Mouse (Mus musculus) liver, postnatal 0 days (tissue): ENCODE results near the gene Gabrr1. TPM values are rescaled to one million over a fixed set of nuclear protein-coding genes. Genes with fewer than 3 reads are reported as not detected.

Experiments
- ATAC-seq: fragments of 200-750 bp; cut with Nextera tagmentation; 2 replicates; pipeline ENCODE4 v1.8.0; 2017; ENCODE audit warnings: mild to moderate bottlenecking, moderate library complexity
- DNase-seq: peaks from one replicate; pipeline ENCODE4 v3.0.0-alpha.2; 2016
- H3K27ac ChIP-seq: fragments of 300-500 bp; sonication (generic); 2 replicates; pipeline ENCODE4 v1.5.1; 2014; ENCODE audit warnings: antibody characterized with exemption, moderate library complexity, mild to moderate bottlenecking, low read depth
- H3K27me3 ChIP-seq: fragments of 300-500 bp; sonication (generic); 2 replicates; pipeline ENCODE4 v1.6.1; 2014; ENCODE audit warnings: low read length, control low read depth, mixed read lengths; ENCODE audit not compliant: insufficient read depth
- H3K36me3 ChIP-seq: fragments of 300-500 bp; sonication (generic); replicated peaks from 2 replicates; pipeline ENCODE4 v1.6.1; 2014; ENCODE audit warnings: mild to moderate bottlenecking, control low read depth, low read length, moderate library complexity, mixed read lengths; ENCODE audit not compliant: insufficient read depth
- H3K4me1 ChIP-seq: fragments of 300-500 bp; sonication (generic); 2 replicates; pipeline ENCODE4 v1.6.1; 2014; ENCODE audit warnings: antibody characterized with exemption, mild to moderate bottlenecking, control low read depth; ENCODE audit not compliant: insufficient read depth
- H3K4me2 ChIP-seq: fragments of 300-500 bp; sonication (generic); 2 replicates; pipeline ENCODE4 v1.6.1; 2014; ENCODE audit warnings: low read depth, mild to moderate bottlenecking, low read length, moderate library complexity, mixed read lengths
- H3K4me3 ChIP-seq: fragments of 300-500 bp; sonication (generic); 2 replicates; pipeline ENCODE4 v1.5.1; 2014; ENCODE audit warnings: low read depth, low read length
- H3K9ac ChIP-seq: fragments of 300-500 bp; sonication (generic); replicated peaks from 2 replicates; pipeline ENCODE4 v1.6.1; 2014; ENCODE audit warnings: mild to moderate bottlenecking, moderate library complexity
- H3K9me3 ChIP-seq: fragments of 300-500 bp; sonication (generic); 2 replicates; pipeline ENCODE4 v1.6.1; 2016; ENCODE audit warnings: mild to moderate bottlenecking, control low read depth, low read length, mixed read lengths
- CTCF ChIP-seq: sonication (generic); IDR thresholded peaks from 2 replicates; pipeline ENCODE4 v1.5.1; 2016; ENCODE audit warnings: antibody characterized with exemption, low read depth
- EP300 ChIP-seq: IDR thresholded peaks from 2 replicates; pipeline ENCODE4 v1.6.1; 2016; ENCODE audit warnings: antibody characterized with exemption, low read depth, mild to moderate bottlenecking
- whole genome bisulfite sequencing: fragments of 180-500 bp; shearing (Covaris S2); extraction: QIAGEN DNeasy Blood & Tissue Kit; methylation state at CpG from one replicate; pipeline ENCODE4 v1.1.7; 2014; ENCODE audit not compliant: insufficient replicate concordance; 5-methylcytosine and 5-hydroxymethylcytosine counted together
- polyA plus RNA-seq: library from polyadenylated mRNA; unstranded; fragments of >200 nt; fragmentation: Nextera tagmentation; extraction: Ambion mirVana; gene quantifications from 2 replicates; pipeline ENCODE4 v1.2.1, GENCODE M21; 2015

Gene Gabrr1
- polyA plus RNA-seq, 1 experiment from 2014 or later, result not detected

GRCm38 (mm10) chr4:33204682-33205081 lies 72.4 kb downstream of the Gabrr1 start:
- Histone ChIP-seq H3K27me3 (peaks cover 3% of the 10 kb centered on the region; the same call in 1 of the 2 replicates), H3K9ac (no peak overlapping the region), H3K4me3 (no peak overlapping the region), H3K36me3 (no peaks in the 10 kb centered on the region), H3K27ac (no peak overlapping the region), H3K9me3 (no peaks in the 10 kb centered on the region), H3K4me1 (peaks cover 8% of the 10 kb centered on the region), H3K4me2 (no peak overlapping the region)
- TF ChIP-seq EP300, result no peak
- peak; percentile 84 for TF ChIP-seq CTCF
- ATAC-seq (peak; percentile 58; the same call in 1 of the 2 replicates), DNase-seq (peak; percentile 66)
- WGBS, result 8% methylated on average over 4 of the region's 4 CpGs

- no peak for ATAC-seq
- Histone ChIP-seq H3K4me2 (no peak overlapping the region), H3K27ac (no peak overlapping the region), H3K9me3 (no peaks in the 10 kb centered on the region; the same call in 1 of the 2 replicates), H3K36me3 (no peaks in the 10 kb centered on the region), H3K9ac (no peak overlapping the region), H3K27me3 (peaks cover 3% of the 10 kb centered on the region; the same call in 1 of the 2 replicates), H3K4me1 (peaks cover 8% of the 10 kb centered on the region), H3K4me3 (no peak overlapping the region)
- DNase-seq, result no peak
- TF ChIP-seq CTCF, result no peak
- WGBS, result 72% methylated on average over 2 of the region's 2 CpGs
Observed at GRCm38 (mm10) chr4:33207551-33207950, 75.2 kb downstream of the Gabrr1 start.

- Histone ChIP-seq H3K27me3 (peaks cover 3% of the 10 kb centered on the region; the same call in 1 of the 2 replicates), H3K4me1 (peaks cover 8% of the 10 kb centered on the region), H3K9ac (peak within 1 kb of the TSS; percentile 18; the same call in 1 of the 2 replicates), H3K4me2 (peak within 1 kb of the TSS; percentile 82), H3K36me3 (no peaks in the 10 kb centered on the region), H3K4me3 (peak within 1 kb of the TSS; percentile 40), H3K9me3 (no peaks in the 10 kb centered on the region; the same call in 1 of the 2 replicates), H3K27ac (no peak within 1 kb of the TSS)
- ATAC-seq, result no peak
- DNase-seq, result no peak
- TF ChIP-seq CTCF (peak; percentile 21; the same call in 1 of the 2 replicates), EP300 (no peak)
- 3% methylated on average over 56 of the region's 65 CpGs for WGBS
Observed at GRCm38 (mm10) chr4:33208881-33209841, 76.8 kb downstream of the Gabrr1 start, which contains the start of gene Srsf12. Gene Srsf12, plus strand, starts transcription at chr4:33208991.

Other genes starting within 250 kb of the Gabrr1 start
- 0.36 and 0.54 TPM in 2 replicates for gene Ankrd6, start 181.7 kb upstream of the Gabrr1 start, polyA plus RNA-seq
- 1.7 and 1.8 TPM in 2 replicates for gene Rragd, start 149.5 kb upstream of the Gabrr1 start, polyA plus RNA-seq
- gene Ube2j1, start 101.1 kb upstream of the Gabrr1 start, polyA plus RNA-seq, result 22.4 and 23.2 TPM in 2 replicates
- gene Gabrr2, start 69.5 kb upstream of the Gabrr1 start, polyA plus RNA-seq, result 0.06 TPM in 1 of 2 replicates, not detected in the other
- gene Pm20d2, start 57.2 kb downstream of the Gabrr1 start, polyA plus RNA-seq, result 0.14 and 0.21 TPM in 2 replicates
- 0.04 and 0.08 TPM in 2 replicates for gene Srsf12, start 76.5 kb downstream of the Gabrr1 start, polyA plus RNA-seq
- gene Pnrc1, start 157.6 kb downstream of the Gabrr1 start, polyA plus RNA-seq, result 71.4 and 74.3 TPM in 2 replicates
- 8.6 and 9.3 TPM in 2 replicates for gene Rngtt, start 177.8 kb downstream of the Gabrr1 start, polyA plus RNA-seq